Mouse (Mus musculus) olfactory bulb, adult 2 months (tissue): ENCODE measurements around the gene Col4a2.

Experiments
- CTCF ChIP-seq: fragments of 200-500 bp; IDR thresholded peaks from 2 replicates; pipeline ENCODE4 v1.5.1; 2012; ENCODE audit warnings: low read depth, mild to moderate bottlenecking, low read length, moderate library complexity; ENCODE audit not compliant: insufficient read depth
- POLR2A ChIP-seq: fragments of 200-500 bp; IDR thresholded peaks from 2 replicates; pipeline ENCODE4 v1.6.1; 2012; ENCODE audit warnings: mild to moderate bottlenecking, low read depth, low read length, moderate library complexity; ENCODE audit not compliant: insufficient read depth

- TF ChIP-seq CTCF, result no peak
- no peak for TF ChIP-seq POLR2A
These were observed 150.9 kb downstream of the Col4a2 start for GRCm38 (mm10) chr8:11463541-11463888.
